Mouse (Mus musculus): ENCODE results near the gene Fiz1. TPM values are rescaled to one million over a fixed set of nuclear protein-coding genes. Genes with fewer than 3 reads are reported as not detected.

Fiz1 gene
- total and polyA plus RNA-seq, 2 experiments from 2014 or later: 28.6 to 33.9 TPM

DNA sequence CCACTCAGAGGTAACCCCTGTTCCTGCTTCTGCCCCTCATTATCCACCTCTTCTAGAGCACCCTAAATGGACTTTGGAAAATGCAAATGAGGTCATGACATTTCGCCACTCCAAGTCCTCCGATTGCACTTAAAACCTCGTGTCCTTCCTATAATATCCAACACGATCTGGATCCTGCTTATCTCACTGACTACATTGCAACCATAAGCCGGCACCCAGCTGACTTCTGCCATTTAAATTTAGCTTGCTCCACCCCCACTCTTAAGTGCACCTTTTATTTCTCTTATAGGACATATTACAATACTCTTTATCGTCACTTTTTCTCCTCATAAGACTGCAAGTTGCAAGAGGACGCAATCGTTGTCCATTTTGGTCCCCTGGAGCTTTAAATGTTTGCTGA lies 23.0 kb upstream of the Fiz1 start:
- no peak for ATAC-seq
- no peak for TF ChIP-seq CTCF (IDR thresholded peaks at IDR 0.05; ENCODE audit: low read depth)

DNA sequence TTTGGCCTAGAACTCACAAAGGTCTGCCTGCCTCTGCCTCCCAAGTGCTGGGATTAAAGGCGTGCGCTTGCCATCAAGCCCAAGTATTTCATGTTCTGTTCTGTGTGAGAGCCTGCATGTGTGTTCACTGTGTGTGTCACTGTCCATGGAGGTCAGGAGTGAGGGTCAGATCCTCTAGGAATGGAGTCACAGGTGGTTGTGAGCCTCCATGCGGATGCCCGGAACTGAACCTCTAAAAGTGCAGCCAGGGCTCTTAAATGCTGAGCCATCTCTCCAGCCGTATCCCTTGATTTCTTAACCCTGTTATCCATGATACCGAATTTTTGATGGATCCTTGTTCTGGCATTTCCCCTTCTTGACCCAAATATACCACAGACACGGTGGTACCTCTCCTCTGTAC lies 22.5 kb upstream of the Fiz1 start:
- WGBS: 93% methylated on average over 7 of the region's 7 CpGs
- Histone ChIP-seq H3K27me3 (ENCODE audit: insufficient read depth, low read length) (no peaks in the 10 kb centered on the region), H3K4me2 (ENCODE audit: low read depth) (peak overlapping the region; percentile 57; the same call in 1 of the 2 replicates), H3K36me3 (ENCODE audit: insufficient read depth) (peaks cover 36% of the 10 kb centered on the region), H3K9me3 (ENCODE audit: low read length) (no peaks in the 10 kb centered on the region), H3K4me3 (ENCODE audit: low read depth, low read length) (0 out of 2 replicates have a peak overlapping the region, but pooled peaks have one; percentile 67), H3K9ac (no peak overlapping the region), H3K4me1 (ENCODE audit: insufficient read depth) (peaks cover 11% of the 10 kb centered on the region; the same call in 1 of the 2 replicates), H3K27ac (ENCODE audit: low read depth, low read length) (no peak overlapping the region)
- DNase-seq (no peak), ATAC-seq (no peak)
- no peak for TF ChIP-seq CTCF (IDR thresholded peaks at IDR 0.05; ENCODE audit: low read depth)

More for the DNA sequence above, 23.0 kb upstream of the Fiz1 start:
- 82% methylated on average over 8 of the region's 8 CpGs for WGBS
- H3K27ac ChIP-seq (ENCODE audit: low read depth, low read length): peak overlapping the region; percentile 96
- H3K4me2 ChIP-seq (ENCODE audit: low read depth): peak overlapping the region; percentile 57
- no peaks in the 10 kb centered on the region for H3K27me3 ChIP-seq (ENCODE audit: insufficient read depth, low read length)
- H3K36me3 ChIP-seq (ENCODE audit: insufficient read depth): peaks cover 31% of the 10 kb centered on the region
- H3K9me3 ChIP-seq (ENCODE audit: low read length): no peaks in the 10 kb centered on the region
- DNase-seq: no peak
- peaks cover 11% of the 10 kb centered on the region; the same call in 1 of the 2 replicates for H3K4me1 ChIP-seq (ENCODE audit: insufficient read depth)
- peak overlapping the region; percentile 67 for H3K4me3 ChIP-seq (ENCODE audit: low read depth, low read length)
- H3K9ac ChIP-seq: peak overlapping the region; percentile 76

DNA sequence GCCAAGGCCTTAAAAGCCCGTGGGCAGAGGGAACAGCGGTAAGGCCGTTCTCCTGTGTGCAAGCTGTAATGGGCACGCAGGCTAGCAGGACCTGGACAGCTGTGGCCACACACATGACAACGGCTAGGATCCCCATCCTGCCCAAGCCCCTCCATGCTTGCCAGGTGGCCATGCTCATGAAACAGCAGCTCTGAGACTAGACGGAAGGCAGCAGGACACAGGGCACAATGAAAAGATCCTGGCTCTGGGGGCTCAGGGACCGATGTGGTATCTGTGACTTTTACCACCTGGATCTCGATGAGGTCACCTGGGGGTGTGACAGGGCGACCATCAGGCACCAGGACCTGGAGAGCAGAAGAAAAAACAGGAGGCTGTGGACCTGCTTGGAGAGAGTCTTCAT lies 21.6 kb upstream of the Fiz1 start:
- Histone ChIP-seq H3K36me3 (ENCODE audit: insufficient read depth) (peaks cover 41% of the 10 kb centered on the region), H3K9me3 (ENCODE audit: low read length) (no peaks in the 10 kb centered on the region), H3K27me3 (ENCODE audit: insufficient read depth, low read length) (no peaks in the 10 kb centered on the region), H3K4me2 (ENCODE audit: low read depth) (no peak overlapping the region), H3K4me3 (ENCODE audit: low read depth, low read length) (no peak overlapping the region), H3K27ac (ENCODE audit: low read depth, low read length) (no peak overlapping the region), H3K4me1 (ENCODE audit: insufficient read depth) (peaks cover 11% of the 10 kb centered on the region; the same call in 1 of the 2 replicates), H3K9ac (no peak overlapping the region)
- TF ChIP-seq CTCF (IDR thresholded peaks at IDR 0.05; ENCODE audit: low read depth): no peak
- DNase-seq (no peak), ATAC-seq (no peak)
- 95% methylated on average over 9 of the region's 9 CpGs for WGBS

DNA sequence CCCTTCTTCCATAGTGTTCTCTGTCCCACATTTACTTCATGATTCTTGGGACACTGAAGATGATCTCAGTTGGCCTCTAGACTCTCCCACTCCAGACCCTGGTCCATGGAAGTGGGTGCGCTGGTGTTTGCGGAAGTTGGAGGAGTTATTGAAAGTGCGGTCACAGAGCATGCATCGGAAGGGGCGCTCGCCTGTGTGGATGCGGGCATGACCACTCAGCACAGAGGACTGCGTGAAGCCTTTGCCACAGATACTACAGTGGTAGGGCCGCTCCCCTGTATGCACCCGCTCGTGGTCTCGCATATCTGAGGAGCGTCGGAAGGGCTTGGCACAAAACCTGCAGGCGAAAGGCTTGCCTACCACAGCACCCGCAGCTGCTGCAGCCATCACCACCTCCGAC lies 21.1 kb upstream of the Fiz1 start:
- no peaks in the 10 kb centered on the region for H3K9me3 ChIP-seq (ENCODE audit: low read length)
- peaks cover 46% of the 10 kb centered on the region for H3K36me3 ChIP-seq (ENCODE audit: insufficient read depth)
- no peak overlapping the region for H3K9ac ChIP-seq
- ATAC-seq (no peak), DNase-seq (no peak)
- no peak overlapping the region for H3K4me3 ChIP-seq (ENCODE audit: low read depth, low read length)
- peaks cover 11% of the 10 kb centered on the region; the same call in 1 of the 2 replicates for H3K4me1 ChIP-seq (ENCODE audit: insufficient read depth)
- 97% methylated on average over 17 of the region's 17 CpGs for WGBS
- TF ChIP-seq CTCF (IDR thresholded peaks at IDR 0.05; ENCODE audit: low read depth): no peak
- H3K27ac ChIP-seq (ENCODE audit: low read depth, low read length): no peak overlapping the region
- no peaks in the 10 kb centered on the region for H3K27me3 ChIP-seq (ENCODE audit: insufficient read depth, low read length)
- no peak overlapping the region for H3K4me2 ChIP-seq (ENCODE audit: low read depth)

DNA sequence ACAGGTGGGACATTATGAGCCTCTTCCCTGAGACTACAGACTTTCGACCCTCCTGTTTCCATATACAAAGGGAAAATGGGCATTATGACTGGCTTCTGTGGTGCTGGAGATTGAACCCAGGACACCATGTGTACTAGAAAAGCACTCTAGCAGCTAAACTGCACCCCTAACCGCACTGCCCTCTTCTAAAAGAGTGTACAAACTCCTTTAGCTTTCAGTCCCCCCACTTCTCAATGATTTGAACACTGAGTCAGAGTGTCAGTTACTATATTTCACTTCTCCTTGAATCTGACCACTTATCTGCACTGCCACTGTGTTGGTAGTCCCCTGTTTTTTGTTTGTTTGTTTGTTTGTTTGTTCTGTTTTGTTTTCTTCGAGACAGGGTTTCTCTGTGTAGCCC lies 19.3 kb upstream of the Fiz1 start, which contains the start of gene 4632433K11Rik:
TSS of gene 4632433K11Rik (plus strand) at position 301 of the 400 bp plus-strand sequence.
- Histone ChIP-seq H3K27me3 (ENCODE audit: insufficient read depth, low read length) (no peaks in the 10 kb centered on the region), H3K9me3 (ENCODE audit: low read length) (0 out of 2 replicates have a peak, but pooled peaks cover 3% of the 10 kb centered on the region), H3K4me3 (ENCODE audit: low read depth, low read length) (no peak within 1 kb of the TSS), H3K4me2 (ENCODE audit: low read depth) (no peak within 1 kb of the TSS), H3K36me3 (ENCODE audit: insufficient read depth) (peaks cover 63% of the 10 kb centered on the region), H3K9ac (no peak within 1 kb of the TSS), H3K4me1 (ENCODE audit: insufficient read depth) (peaks cover 10% of the 10 kb centered on the region; the same call in 1 of the 2 replicates), H3K27ac (ENCODE audit: low read depth, low read length) (no peak within 1 kb of the TSS)
- no peak for ATAC-seq
- no peak for TF ChIP-seq CTCF (IDR thresholded peaks at IDR 0.05; ENCODE audit: low read depth)
- DNase-seq: no peak
- WGBS: 86% methylated on average over 3 of the region's 3 CpGs

DNA sequence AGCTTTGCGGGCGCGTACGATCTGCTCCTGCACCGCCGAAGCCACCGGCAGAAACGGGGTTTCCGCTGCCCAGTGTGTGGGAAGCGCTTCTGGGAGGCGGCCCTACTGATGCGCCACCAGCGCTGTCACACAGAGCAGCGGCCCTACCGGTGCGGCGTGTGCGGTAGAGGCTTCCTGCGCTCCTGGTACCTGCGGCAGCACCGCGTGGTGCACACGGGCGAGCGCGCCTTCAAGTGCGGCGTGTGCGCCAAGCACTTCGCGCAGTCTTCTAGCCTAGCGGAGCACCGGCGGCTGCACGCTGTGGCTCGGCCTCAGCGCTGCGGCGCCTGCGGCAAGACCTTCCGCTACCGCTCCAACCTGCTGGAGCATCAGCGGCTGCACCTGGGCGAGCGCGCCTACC lies 17.0 kb upstream of the Fiz1 start:
- ATAC-seq: no peak
- H3K4me3 ChIP-seq (ENCODE audit: low read depth, low read length): no peak overlapping the region
- 0 out of 2 replicates have a peak, but pooled peaks cover 3% of the 10 kb centered on the region for H3K9me3 ChIP-seq (ENCODE audit: low read length)
- H3K36me3 ChIP-seq (ENCODE audit: insufficient read depth): peaks cover 71% of the 10 kb centered on the region
- H3K9ac ChIP-seq: no peak overlapping the region
- no peak overlapping the region for H3K4me2 ChIP-seq (ENCODE audit: low read depth)
- 80% methylated on average over 45 of the region's 46 CpGs for WGBS
- no peak for TF ChIP-seq CTCF (IDR thresholded peaks at IDR 0.05; ENCODE audit: low read depth)
- H3K27me3 ChIP-seq (ENCODE audit: insufficient read depth, low read length): no peaks in the 10 kb centered on the region
- DNase-seq: no peak
- no peak overlapping the region for H3K27ac ChIP-seq (ENCODE audit: low read depth, low read length)
- H3K4me1 ChIP-seq (ENCODE audit: insufficient read depth): no peaks in the 10 kb centered on the region

DNA sequence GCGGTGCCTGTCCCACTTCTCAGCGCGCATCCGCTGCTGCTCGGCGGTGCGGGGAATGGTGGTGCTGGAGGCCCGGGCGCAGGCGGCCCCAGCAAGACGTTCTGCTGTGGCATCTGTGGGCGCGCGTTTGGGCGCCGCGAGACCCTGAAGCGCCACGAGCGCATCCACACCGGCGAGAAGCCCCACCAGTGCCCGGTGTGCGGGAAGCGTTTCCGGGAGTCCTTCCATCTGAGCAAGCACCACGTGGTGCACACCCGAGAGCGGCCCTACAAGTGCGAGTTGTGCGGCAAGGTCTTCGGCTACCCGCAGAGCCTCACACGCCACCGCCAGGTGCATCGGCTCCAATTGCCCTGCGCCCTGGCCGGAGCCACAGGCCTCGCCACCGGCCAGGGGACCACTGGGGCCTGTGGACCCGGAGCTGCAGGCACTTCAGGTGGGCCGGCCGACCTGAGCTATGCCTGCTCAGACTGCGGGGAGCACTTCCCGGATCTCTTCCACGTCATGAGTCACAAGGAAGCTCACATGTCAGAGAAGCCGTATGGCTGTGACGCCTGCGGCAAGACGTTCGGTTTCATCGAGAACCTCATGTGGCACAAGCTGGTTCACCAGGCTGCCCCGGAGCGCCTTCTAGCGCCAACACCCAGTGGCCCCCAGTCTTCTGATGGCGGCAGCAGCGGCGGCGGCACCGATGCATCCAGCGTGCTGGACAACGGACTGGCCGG lies 16.2 kb upstream of the Fiz1 start:
- WGBS: 88% methylated on average over 63 of the region's 63 CpGs
- Histone ChIP-seq H3K4me2 (ENCODE audit: low read depth) (no peak overlapping the region), H3K36me3 (ENCODE audit: insufficient read depth) (peaks cover 77% of the 10 kb centered on the region), H3K27me3 (ENCODE audit: insufficient read depth, low read length) (no peaks in the 10 kb centered on the region), H3K4me1 (ENCODE audit: insufficient read depth) (no peaks in the 10 kb centered on the region), H3K9me3 (ENCODE audit: low read length) (0 out of 2 replicates have a peak, but pooled peaks cover 3% of the 10 kb centered on the region), H3K9ac (no peak overlapping the region), H3K27ac (ENCODE audit: low read depth, low read length) (no peak overlapping the region), H3K4me3 (ENCODE audit: low read depth, low read length) (no peak overlapping the region)
- no peak for ATAC-seq
- DNase-seq: no peak
- TF ChIP-seq CTCF (IDR thresholded peaks at IDR 0.05; ENCODE audit: low read depth): no peak

All from forebrain, postnatal 0 days (tissue).